Mouse (Mus musculus) gonadal fat pad, adult 2 months (tissue): ENCODE measurements around the gene Dync1i1. TPM values are rescaled to one million over a fixed set of nuclear protein-coding genes. Genes with fewer than 3 reads are reported as not detected.

ENCODE experiments used
- DNase-seq: peaks from one replicate; pipeline ENCODE4 v3.0.0-alpha.2; 2012; ENCODE audit warnings: low read depth
- polyA plus RNA-seq: library from polyadenylated mRNA; depleted of rRNA; stranded (reverse); fragments of >200 nt; gene quantifications from 2 replicates; pipeline ENCODE4 v1.2.3, GENCODE M21; 2012

Gene Dync1i1
- polyA plus RNA-seq, 1 experiment, result 2.3 TPM

DNA sequence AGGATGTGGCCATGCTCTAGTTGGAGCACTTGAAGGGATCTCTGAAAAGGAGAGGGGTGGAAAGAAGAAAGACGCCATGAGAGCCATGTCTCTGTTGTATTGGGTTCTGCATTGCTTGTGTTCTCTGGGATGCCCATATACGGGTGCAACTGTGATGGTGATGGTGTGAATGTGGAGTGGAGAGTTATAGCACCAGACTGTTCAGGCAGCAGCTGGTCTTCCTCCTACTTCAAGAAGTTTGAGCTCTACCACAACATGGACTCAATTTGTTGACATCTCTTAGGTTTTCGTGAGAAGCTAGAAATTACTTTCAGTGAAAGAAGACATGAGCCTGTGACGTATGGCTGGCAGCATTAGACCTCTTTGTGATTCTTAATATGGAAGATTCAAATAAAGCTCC, 44.8 kb downstream of the Dync1i1 start:
- no peak for DNase-seq

DNA sequence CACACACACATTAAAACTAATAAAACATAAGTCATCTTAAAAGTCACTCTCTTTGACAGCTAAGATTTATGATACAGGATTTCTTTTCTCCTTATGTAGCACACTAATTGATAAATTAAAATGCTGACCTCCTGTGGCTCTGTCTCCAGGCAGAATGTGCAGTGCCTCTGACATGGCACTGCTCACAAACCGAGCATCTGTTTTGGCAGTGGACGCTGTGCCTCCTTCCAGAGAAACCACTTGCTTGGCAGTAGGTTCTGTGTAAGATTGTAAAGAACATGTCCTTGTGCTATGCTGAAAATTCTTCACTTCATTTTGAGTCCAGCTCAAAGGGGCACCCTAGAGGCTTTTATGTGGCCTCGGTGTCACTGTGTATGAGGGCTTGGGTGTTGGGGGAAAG, 50.0 kb downstream of the Dync1i1 start:
- DNase-seq, result no peak

DNA sequence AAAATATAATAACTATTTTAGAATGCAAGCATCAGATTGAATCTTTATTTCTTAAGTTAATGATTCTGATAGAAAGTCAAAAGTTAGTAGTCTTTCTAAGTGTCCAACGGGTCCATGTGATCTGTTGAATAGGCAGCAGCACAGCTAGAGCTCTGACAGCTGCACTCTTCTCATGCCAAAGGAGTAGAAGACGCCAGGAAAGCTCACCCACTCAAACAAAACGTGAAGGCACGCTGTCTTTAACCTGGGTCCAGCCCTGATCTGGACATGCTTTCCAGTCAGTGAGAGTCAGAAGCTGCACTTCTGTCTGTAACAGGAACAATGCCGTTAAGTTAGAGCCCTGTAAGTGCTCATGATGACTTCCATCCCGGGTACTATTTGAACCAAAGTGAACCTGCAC, 56.3 kb downstream of the Dync1i1 start:
- DNase-seq, result no peak

DNA sequence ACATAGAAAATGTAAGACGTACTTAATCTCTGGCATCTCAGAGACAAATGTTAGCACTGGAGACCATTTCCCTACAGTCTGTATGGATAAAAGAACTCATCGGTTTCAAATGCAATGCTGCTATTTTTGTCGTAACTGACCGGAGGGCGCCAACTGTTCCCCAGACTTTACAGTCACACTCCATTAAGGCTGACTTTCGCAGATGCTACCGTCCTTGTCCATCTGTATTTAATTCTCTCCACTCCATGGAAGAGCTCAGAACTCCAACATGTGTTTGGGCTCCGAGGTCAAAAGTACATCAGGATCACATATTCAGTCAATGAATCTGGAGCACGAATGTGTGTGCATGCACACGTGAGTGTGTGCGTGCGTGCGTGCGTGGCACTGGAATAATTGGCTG, 58.4 kb downstream of the Dync1i1 start:
- DNase-seq, result no peak

DNA sequence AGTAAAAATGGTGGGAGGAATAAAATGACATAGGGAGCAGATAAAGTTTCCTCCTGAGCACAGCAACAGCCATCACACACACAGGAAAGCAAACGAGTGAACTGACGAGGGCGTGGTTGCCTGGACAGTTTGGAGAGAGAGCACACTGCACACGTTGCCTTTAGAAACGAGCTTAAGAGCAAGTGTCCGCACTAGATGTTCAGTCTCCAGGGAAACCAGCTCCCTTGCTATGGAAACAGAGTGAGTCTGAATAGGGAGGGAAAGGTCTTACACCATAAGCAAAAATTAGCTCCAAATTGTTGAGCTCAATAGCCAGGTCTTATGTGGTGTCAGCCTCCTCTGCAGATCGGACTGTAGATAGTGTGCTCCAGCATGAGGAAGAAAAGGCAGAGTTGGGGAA, 65.2 kb downstream of the Dync1i1 start:
- no peak for DNase-seq

DNA sequence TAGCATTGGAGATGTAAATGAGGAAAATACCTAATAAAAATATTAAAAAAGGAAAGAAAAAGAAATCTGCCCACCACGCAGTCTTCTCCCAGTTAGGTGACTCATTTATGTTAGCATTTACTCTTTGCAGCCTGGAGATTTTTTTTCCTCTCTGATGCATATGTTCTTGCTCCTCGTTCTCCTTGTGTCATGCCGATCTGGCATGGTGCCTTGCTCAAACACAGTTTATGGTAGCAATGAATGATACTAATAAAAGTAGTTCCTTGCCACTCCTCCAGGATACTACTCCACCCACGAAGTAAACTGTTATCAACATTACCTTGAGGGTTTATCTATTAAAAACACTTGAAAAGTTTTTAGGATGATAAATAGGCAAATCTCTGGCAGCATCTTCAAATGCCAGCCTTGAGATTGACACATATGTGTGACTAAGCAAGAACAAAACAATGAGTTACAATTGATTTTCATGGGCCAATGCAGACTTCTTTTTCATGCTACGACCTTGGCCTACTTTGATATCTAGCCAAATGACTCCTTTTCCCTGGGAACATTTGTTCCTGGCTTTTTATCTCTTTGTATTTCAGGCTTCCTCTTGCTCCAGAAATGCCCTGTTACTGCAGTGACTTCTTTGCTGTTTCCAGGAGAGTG, 68.8 kb downstream of the Dync1i1 start:
- DNase-seq, result no peak

DNA sequence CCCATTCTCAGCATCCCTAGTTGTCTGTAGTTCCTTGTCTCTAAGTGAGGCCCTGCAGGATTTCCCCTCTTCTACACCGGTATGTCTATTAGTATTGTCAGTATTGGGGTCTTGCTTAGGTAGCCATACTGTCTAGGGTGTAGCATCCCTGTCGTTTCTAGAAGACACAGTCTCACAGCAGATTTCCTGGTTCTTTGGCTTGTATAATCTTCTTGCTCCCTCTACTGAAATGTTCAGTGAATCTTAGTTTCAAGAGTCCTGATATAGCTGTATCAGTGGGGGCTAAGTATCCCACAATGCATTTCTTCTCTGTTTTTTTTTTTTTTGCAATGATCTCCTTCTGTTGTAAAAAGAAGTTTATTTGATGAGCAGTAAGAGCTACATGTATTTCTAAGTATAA, 69.9 kb downstream of the Dync1i1 start:
- DNase-seq, result no peak

DNA sequence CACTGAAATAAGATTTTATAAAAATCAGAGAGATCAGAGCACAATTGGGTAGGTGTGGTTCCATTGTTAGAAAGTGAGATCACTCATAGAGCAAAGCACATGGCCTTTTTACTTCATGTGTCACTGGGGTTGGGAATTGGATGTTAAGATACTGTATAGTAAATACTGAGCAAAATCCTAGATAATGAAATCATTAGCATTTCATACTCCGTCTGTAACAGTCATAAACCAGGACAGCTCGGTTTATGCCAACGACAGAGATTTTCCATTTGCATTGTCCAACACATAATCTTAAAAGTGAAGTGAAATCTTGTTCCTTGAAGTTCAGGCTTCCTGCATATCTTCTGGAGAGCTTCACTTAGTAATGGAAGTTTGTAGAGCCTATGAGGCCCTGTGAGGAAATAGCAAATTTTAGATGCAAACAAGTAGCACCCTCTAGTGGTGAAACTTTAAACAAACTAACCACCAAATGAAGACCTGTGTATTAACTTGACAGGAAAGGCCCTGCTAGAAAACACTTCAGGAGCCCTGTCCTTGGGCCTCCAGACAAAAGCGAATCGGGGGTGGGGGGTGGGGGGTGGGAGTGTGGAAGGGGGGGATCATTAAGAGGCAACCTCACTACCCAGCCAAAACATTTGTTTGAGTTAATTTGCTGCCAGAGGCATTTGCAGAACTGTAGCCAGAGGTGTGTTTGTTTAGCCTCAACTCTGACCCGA, 76.8 kb downstream of the Dync1i1 start:
- DNase-seq, result no peak

DNA sequence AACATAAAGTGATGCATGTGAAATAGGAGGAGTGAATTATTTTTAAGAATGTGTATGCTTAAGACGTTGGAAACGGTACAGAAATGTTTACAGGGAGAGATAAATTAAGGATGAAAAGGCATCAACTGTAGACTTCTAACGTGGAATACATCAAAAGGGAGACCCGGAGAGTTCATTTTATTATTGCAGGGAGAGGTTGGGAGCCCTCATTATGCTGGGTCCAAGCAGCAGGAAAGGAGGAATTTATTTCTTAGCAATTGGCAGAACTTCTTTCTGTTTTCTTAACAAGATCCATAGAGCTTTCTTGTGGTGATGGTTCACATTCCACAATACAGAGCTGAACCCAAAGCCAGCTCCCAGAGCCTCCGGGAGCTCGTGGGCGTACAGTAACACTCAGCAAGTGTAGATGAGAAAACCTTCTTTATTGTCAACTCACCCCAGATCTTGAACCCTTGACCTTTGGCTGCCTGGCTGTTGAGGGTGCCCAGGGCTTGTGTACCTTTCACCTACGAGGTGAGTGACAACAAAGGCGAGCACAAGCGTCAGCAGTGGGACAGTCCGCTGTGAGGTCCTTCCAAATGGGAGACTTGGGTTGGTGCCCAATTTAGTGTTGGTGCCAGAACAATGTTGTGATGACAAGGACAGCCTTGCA, 77.5 kb downstream of the Dync1i1 start:
- no peak for DNase-seq

DNA sequence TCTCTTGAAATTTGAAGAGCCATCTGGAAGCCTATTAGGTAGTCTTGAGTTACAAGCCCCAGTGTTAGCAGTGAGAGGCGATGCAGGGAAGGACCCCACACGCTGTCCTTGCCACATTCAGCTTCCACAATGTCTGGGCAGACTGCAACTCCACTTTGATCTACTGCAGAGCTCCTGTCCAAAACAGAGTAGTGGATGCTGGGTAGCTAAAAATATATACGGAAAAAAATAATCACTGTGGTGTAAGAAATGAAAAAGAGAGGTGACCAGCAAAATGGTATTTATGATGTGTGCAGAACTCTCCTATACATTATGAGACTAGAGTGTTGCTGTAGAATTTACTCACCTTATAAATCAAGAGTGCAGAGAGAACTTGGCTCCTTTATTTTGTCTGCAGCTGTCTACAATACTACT, 82.6 kb downstream of the Dync1i1 start:
- no peak for DNase-seq

DNA sequence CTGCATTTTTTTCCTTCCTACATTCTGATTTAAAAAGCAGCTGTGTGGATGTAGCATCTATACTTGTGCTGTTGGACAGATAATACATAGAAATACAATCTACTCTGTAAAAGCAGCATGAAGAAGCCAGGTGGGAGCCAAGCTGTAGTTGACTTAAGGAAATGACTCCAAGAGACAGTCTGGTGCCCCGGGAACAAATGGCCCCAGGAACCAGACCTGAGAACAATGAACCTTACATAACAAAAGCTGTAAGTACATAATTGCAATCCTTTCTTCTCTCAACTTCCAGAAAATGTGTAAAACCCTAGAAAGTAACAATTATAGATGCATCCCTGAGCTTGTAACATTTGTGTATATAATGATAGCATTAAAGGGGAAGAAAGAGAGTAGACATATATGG, 86.6 kb downstream of the Dync1i1 start:
- DNase-seq, result no peak

DNA sequence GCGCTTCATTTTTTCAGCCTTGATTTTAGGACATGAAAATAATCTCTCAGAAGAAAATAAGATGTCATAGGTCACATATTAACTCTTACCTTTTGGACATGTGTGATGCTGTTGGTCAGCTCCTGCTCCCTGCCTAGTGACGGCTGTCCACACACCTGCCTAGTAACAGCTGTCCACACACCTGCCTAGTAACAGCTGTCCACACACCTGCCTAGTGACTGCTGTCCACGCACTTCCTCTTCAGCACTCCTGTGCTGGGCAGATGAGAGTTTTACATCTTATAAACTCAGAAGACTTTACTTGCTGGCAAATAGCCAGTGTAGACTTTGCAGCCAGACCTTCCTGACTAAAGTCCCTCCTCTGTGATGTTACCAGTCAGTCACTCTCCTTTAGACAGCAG, 94.2 kb downstream of the Dync1i1 start:
- no peak for DNase-seq

DNA sequence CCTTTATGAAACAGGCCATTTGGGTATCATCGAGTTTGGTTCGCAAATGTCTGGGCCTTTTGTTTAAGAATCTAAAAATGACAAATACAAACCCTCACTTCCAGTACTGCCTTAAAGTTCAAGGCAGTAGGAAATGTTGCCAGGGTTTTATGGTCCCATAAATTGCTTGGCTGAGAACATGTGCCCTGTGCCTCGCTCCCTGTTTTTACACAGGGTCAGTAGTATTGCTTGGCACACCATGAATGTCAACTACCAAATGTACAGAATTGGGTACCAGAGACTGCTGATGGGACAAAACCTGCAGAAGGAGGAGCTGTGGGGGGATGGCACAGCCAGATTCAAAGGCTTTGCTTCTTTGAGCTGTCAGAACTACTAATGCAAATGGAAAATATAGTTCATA, 100.0 kb downstream of the Dync1i1 start:
- DNase-seq, result no peak

DNA sequence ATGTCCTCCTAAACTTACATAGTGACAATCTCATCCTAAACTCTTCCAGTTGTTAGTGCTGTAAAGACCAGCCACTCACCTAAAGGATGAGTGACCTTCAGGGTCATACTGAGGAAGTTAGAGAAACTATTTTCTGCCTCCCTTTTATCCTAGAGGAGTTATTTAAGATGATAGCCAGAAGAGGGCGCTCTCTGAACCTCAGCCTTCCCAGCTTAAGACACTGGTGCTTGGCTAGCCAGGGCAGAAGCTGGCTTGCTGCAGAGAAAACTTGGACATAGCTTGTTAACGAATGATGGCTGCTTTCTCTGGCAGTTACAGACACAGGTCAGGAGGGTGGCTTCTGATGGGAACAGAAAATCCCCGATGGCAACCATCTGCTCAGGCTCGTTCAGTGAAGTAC, 101.6 kb downstream of the Dync1i1 start:
- no peak for DNase-seq

DNA sequence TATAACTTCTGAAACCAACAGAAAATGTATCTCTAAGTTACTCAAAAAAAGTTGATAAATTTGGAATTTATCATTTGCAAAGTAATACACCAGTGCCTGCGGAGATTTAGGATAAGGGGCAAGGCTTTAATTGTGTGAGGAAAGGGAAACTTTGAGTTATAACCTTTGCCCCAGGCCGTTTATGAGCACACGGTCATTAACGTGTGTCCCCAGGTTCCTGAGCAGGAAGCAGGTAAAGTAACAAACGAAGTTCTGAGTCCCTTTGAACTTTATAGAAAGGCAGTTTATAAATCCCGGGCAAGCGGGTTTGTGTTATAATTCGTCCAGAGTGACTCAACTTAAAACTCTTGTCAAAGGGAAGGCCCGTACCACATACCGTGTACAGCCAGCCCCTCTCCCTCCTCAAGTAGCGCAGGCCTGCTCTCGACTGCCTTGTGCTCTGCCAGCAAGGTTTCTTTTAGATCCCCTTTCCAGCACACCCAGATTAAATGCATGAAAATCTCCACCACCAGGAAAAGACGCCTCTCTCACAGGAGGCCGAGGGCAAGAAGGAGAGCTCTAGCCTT, 103.1 kb downstream of the Dync1i1 start:
- no peak for DNase-seq

DNA sequence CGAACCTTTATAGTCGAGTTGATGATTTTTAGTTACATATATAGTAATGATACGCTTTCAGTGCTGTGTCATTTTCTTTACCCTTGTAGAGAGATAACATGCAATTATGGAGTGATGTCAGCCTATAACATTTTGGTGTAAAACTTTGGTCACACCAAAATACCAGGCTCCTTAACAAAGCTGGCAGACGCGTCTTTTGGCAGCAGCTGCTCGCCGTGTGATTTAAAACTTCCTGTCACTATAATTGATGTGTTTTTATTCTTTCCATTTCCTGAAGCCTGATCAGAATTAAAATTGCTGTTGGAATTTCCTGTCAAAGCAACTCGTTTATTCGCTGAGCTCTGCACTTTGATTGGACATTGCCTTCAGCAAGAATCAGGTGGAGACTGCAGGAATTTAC, 103.7 kb downstream of the Dync1i1 start:
- no peak for DNase-seq

DNA sequence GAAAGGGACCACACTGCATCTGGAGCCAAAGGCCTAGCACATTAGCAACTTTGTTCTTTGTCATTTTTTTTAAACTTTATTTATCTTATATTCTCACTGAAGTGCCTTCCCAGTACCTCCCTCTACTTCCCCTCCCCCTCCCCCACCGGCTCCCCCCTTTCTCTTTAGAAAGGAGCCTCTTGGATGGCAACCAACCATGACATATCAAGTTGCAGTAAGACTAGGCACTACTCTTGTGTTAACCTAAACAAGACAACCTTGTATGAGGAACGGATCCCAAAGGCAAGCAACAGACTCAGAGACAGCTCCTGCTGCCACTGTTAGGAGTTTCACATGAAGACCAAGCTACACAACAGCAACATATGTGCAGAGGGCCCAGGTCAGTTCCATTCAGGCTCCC, 105.3 kb downstream of the Dync1i1 start:
- DNase-seq, result no peak

DNA sequence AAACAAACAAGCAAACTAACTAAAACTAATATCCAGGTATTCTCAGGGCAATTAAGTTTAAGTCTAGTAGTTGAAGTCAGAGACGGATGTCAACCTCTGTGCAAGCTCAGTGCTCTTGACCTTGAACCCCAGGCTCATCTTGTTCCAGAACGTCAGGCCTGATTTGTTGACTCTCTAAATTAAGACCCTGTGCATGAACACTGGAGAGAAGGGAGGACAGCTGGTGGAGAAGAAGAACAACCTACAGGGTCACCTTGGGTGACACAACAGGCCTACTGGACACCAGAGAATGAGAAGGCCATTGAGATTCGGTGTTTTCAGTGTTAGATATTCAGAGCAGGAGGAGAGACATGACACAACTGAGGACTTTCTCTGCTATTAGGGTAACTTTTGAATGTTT, 105.8 kb downstream of the Dync1i1 start:
- DNase-seq, result no peak

DNA sequence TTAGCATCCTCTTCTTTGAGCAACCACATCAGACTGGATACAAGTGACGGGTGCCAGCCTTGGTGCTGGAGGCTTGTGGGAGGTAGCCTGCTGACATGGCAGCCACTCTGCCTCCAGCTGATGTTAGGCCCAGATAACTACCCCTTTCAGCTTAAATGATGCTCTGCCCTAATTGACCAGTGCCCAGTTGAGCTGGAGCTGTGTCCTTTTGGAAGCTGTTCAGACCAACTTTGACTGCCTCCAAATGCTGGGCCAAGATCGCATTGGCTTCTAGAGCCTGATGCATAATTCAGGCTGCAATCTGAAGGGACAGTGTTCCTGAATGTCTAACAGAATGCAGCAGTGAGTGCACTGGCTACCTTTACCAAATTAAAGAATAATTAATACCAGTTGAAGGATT, 107.4 kb downstream of the Dync1i1 start:
- no peak for DNase-seq

DNA sequence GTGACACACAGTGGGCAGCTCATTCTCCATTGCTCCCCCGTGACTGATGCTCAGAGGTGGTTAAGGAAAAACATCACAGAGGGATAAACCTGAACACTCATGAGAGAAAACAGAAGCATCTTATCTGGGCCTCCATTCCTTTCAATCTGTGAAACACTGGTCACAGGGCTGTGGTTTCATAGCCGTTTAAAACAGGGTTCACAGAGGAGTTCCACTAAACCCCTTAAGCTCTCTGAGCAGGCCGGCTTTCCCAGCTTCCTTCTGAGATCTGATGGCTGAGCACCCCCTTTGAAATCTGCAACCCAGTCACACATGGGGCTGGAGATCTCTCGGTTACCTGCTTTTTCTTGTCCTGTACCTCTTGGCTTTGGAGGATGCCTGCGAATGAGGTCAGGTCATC, 117.0 kb downstream of the Dync1i1 start:
- DNase-seq, result no peak

DNA sequence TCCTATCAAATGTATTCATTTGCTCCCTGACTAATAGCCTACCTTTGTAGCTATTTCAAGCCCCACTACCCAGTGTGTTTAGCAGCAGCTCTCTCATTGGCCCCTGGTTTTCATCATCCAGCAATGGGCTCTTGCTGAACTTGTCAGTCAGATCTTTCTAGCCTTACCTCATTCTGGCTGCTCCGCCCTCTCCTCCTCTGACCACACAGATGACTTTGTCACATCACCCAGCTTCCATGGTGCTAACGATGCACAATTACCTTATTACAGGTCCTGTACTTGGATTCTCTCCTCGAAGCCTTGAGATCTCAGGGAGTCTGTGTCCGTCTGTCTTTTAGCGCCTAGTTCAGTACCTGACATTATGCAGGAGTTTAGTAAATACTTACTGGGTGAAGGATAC, 120.7 kb downstream of the Dync1i1 start:
- DNase-seq, result no peak

DNA sequence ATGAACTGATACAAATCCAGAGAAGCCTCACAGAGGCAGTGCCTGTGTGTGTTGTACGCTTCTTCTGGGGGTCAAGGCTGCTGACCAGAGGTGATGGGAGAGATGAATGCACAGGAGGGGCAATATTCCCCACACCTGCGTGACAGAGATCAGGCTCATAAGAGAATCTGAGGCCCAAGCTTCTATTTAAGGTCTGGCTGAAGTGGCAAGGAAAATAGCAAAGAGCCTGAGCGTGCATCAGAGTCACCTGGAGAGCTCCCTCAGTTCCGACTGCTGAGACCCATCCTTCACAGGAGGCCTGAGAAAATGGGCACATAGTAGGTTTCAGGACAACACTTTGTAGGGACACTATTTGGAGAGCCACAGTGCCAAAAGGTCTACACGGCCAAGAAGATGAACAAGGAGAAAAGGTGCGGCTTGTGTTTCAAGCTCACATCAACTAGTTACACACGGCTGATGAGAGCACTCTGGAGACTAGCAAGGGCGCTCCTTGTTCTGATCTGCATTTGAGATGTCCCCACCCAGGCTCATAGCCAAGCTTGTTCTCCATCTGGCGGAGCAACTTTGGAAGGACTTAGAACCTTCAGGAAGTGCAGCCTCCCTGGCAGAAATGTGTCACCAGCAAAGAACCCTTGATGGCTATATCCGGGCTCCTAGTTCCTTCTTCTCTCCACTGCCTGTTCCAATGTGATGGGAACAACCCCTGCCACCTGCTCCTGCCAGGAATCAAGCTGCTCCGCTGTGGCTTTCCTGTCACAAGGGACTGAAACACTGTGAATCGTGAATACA, 128.8 kb downstream of the Dync1i1 start:
- no peak for DNase-seq
